Mouse (Mus musculus) thymus, postnatal 36 days (tissue): ENCODE results near the gene Inf2.

Experiments
- DNase-seq, 2 experiments: peaks; one replicate each; pipeline ENCODE4 v3.0.0; 2022; ENCODE audit warnings: mixed read lengths in 2 of 2

Gene Inf2

DNA sequence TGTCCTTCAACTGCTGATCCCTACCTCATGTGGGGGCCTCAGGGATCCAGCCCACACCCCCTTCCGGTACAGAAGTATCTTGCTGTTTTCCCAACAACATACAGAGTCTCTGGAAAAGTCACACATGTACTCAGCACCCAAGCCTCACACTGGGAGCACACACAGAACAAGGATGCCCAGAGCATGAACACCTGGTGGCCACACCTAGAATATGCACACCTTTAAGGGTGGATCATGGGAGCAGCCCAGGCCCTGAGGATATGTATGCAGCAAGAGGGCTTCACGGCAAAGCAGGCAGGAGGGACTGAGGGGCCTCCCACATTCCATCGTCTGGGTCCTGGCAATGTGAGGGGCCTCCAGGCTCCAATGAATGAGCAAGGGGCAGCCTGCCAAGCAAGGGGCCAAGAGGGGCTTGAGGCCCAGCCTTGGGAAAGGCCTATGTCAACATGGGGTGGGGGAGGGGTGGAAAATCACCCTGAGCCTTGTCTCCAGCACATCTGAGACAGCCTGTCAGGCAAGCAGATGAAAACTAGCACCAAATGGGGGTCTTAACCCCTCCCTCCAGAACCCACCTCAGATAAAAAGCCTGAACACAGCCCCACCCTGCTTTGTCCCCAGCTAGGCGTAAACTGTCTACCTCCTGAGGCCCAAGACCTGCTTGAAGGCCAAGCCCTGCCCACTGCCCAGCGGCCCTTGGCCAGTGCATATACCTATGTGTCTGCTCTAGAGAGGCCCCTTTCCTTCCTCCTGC, 72.2 kb downstream of the Inf2 start:
- no peak for DNase-seq

DNA sequence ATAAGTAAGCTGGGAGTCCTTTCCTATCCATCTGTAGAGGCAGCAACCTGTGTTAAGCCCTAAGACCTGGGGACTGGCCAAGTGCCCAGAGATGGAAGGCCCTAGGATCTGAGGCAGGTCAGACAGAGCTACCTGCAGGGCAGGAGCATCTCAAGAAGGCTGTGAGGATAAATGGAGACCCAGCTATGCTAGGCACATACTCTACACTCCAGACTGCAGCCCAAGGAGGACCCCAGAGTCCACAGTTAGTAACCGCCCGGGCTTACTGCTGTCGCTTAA, 72.7 kb downstream of the Inf2 start:
- no peak for DNase-seq

DNA sequence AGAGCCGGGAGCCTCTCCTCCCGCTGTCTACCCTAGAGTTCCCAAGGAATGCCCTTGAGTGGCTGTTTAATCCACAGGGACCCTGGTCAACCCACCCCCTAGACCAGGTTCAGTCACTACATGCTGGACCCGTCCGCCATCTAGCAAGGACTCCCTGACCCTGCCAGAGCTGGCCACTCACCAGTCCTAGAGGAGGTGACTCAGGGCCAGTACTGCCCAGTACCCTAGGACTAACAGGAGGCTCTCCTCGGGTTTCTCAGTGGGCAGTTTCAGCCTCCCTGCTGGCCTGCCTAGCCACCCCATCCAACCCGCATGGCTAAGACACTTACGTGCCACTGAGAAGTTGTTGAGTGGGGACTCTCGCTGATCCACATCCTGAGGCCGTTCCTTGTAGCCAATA, 73.3 kb downstream of the Inf2 start:
- no peak for DNase-seq

DNA sequence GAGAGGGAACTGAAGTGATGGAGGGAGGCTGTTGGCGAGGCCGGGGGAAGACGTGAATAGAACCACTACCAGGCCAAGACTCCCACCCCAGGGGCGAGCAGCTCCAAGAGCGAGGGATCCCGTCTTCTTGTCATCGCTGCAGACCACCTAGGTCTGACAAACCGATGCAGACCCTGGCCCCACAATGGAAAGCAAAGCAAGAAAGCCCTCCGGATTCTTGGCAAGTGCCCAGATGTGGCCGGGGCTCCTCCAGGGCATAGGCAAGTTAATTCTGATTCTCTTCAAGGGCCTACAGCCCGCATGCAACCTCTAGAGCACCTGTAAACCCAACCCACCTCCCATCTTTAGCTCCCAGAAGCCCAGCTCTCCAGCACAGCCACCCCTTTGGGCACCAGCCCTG, 74.7 kb downstream of the Inf2 start:
- DNase-seq, result no peak

DNA sequence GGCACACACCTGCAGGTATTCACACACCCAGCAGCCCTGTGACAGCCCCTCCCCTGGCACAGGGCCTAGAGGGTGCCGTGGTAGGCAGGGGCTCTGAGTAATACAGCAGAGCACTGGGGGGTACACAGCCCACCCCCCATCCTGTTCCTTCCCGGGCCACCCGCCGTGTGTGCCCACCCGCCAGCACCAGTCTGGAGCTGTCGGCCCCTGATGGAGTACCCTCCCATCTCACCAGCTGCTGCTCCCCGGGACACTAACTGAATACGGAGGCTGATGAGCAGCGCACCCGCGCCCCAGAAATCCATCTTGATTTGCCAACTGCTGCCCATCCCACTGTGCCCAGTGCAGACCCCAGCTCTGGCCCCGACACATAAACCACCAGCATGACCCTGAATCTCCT, 75.1 kb downstream of the Inf2 start:
- no peak for DNase-seq

DNA sequence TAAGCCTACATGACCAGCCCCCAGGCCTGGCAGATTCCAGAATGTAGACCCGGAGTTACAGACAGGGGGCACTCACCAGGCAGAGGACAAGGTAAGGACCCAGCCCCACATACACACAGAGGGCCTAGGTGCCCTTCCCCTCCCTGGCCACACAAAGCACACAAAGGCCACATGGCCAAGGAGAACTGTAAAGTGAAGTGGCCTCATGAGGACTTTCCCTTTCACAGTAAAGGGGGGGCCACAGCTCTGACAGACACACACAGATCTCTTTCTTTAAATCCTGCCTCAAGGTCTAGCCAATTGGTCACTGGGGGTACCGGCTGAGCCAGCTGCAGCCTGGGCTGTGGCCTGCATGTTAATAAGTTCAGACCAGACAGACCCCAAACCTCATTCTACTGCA, 75.5 kb downstream of the Inf2 start:
- no peak for DNase-seq

DNA sequence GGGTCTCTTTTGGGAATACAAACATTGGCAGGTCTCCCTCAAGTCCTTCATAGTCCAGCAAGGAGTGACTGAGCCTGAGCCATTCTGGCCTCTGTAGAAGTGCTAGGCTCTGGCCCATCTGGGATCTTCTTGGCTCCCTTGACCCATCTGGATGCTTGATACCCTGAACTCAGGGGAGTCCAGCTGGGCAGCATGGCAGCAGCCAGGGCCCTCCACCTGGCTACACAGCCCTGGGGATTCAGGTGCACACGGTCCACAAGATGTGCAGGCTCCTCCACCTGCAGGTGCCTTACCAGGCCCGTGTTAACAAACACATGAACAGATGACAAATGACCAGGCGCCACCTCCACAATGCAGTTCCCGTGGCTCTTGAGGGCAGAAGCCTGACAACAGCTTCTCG, 76.1 kb downstream of the Inf2 start:
- no peak for DNase-seq
